Mouse (Mus musculus) hindbrain, embryonic 11.5 days (tissue): ENCODE data around the gene Glt1d1. TPM values are rescaled to one million over a fixed set of nuclear protein-coding genes. Genes with fewer than 3 reads are reported as not detected.
"Not testable (repeated sequence)": the region's sequence is repeated elsewhere in the genome, so short reads cannot be mapped to it uniquely, and the experiment has no call there.

ENCODE experiments used
- ATAC-seq: fragments of 200-750 bp; cut with Nextera tagmentation; 2 replicates; pipeline ENCODE4 v1.8.0; 2017; ENCODE audit warnings: mild to moderate bottlenecking, moderate TSS enrichment, moderate library complexity; ENCODE audit not compliant: low FRiP score
- DNase-seq: peaks from one replicate; pipeline ENCODE4 v3.0.0-alpha.2; 2015; ENCODE audit warnings: low spot score
- H3K27ac ChIP-seq: fragments of 300-500 bp; sonication (generic); 2 replicates; pipeline ENCODE4 v1.5.1; 2014; ENCODE audit warnings: mild to moderate bottlenecking, low read depth, low read length
- H3K27me3 ChIP-seq: fragments of 300-500 bp; sonication (generic); 2 replicates; pipeline ENCODE4 v1.6.1; 2014; ENCODE audit warnings: mild to moderate bottlenecking, low read length, moderate library complexity, mixed read lengths; ENCODE audit not compliant: control insufficient read depth, insufficient read depth
- H3K36me3 ChIP-seq: fragments of 300-500 bp; sonication (generic); 2 replicates; pipeline ENCODE4 v1.6.1; 2014; ENCODE audit warnings: mild to moderate bottlenecking, low read length, moderate library complexity, mixed read lengths; ENCODE audit not compliant: control insufficient read depth, insufficient read depth
- H3K4me1 ChIP-seq: fragments of 300-500 bp; sonication (generic); replicated peaks from 2 replicates; pipeline ENCODE4 v1.6.1; 2014; ENCODE audit warnings: low read length, mixed read lengths; ENCODE audit not compliant: control insufficient read depth, insufficient read depth
- H3K4me2 ChIP-seq: fragments of 300-500 bp; sonication (generic); replicated peaks from 2 replicates; pipeline ENCODE4 v1.6.1; 2014; ENCODE audit warnings: mild to moderate bottlenecking, low read depth, low read length
- H3K4me3 ChIP-seq: fragments of 300-500 bp; sonication (generic); 2 replicates; pipeline ENCODE4 v1.5.1; 2014; ENCODE audit warnings: low read depth, low read length
- H3K9ac ChIP-seq: fragments of 300-500 bp; sonication (generic); 2 replicates; pipeline ENCODE4 v1.6.1; 2014; ENCODE audit warnings: low read depth, low read length
- H3K9me3 ChIP-seq: fragments of 300-500 bp; sonication (generic); 2 replicates; pipeline ENCODE4 v1.6.1; 2016; ENCODE audit warnings: low read length; ENCODE audit not compliant: control insufficient read depth
- WGBS: fragments of 180-500 bp; shearing (Covaris S2); extraction: QIAGEN DNeasy Blood & Tissue Kit; methylation state at CpG from one replicate; pipeline ENCODE4 v1.1.7; 2014; 5-methylcytosine and 5-hydroxymethylcytosine counted together
- polyA plus RNA-seq: library from polyadenylated mRNA; unstranded; fragments of >200 nt; fragmentation: Nextera tagmentation; extraction: Ambion mirVana; gene quantifications from 2 replicates; pipeline ENCODE4 v1.2.1, GENCODE M21; 2014

Gene Glt1d1
- polyA plus RNA-seq, 1 experiment from 2014 or later: 0.88 TPM

GRCm38 (mm10) chr5:127714783-127715704 is 83.0 kb downstream of the Glt1d1 start:
- DNase-seq: no peak
- Histone ChIP-seq H3K4me2 (no peak overlapping the region), H3K4me3 (no peak overlapping the region), H3K9me3 (no peaks in the 10 kb centered on the region), H3K27me3 (no peaks in the 10 kb centered on the region), H3K27ac (no peak overlapping the region), H3K4me1 (no peaks in the 10 kb centered on the region), H3K36me3 (no peaks in the 10 kb centered on the region), H3K9ac (no peak overlapping the region)
- 79% methylated on average over 7 of the region's 7 CpGs for WGBS
- ATAC-seq: no peak

- WGBS: 33% methylated on average over 15 of the region's 15 CpGs
- Histone ChIP-seq H3K36me3 (no peaks in the 10 kb centered on the region), H3K4me1 (no peaks in the 10 kb centered on the region), H3K9me3 (no peaks in the 10 kb centered on the region), H3K4me2 (no peak overlapping the region), H3K27me3 (no peaks in the 10 kb centered on the region), H3K9ac (no peak overlapping the region), H3K4me3 (no peak overlapping the region), H3K27ac (no peak overlapping the region)
- DNase-seq (peak; percentile 70), ATAC-seq (peak; percentile 51; the same call in 1 of the 2 replicates)
Observed at GRCm38 (mm10) chr5:127720591-127721379, 88.7 kb downstream of the Glt1d1 start.

- not testable (repeated sequence) for H3K4me1 ChIP-seq, H3K27ac ChIP-seq, H3K9me3 ChIP-seq, H3K36me3 ChIP-seq, H3K4me2 ChIP-seq, H3K9ac ChIP-seq, ATAC-seq, DNase-seq, H3K27me3 ChIP-seq, H3K4me3 ChIP-seq
- 95% methylated on average over 12 of the region's 12 CpGs for WGBS
Observed at GRCm38 (mm10) chr5:127722171-127722570, 90.1 kb downstream of the Glt1d1 start.

- no peak for ATAC-seq
Observed at GRCm38 (mm10) chr5:127730351-127730750, 98.3 kb downstream of the Glt1d1 start.

GRCm38 (mm10) chr5:127741331-127741730 is 109.3 kb downstream of the Glt1d1 start:
- WGBS: 91% methylated on average over 16 of the region's 16 CpGs
- Histone ChIP-seq H3K9ac (no peak overlapping the region), H3K9me3 (no peaks in the 10 kb centered on the region), H3K4me2 (no peak overlapping the region), H3K27ac (no peak overlapping the region), H3K4me1 (no peaks in the 10 kb centered on the region), H3K27me3 (no peaks in the 10 kb centered on the region), H3K36me3 (no peaks in the 10 kb centered on the region), H3K4me3 (no peak overlapping the region)
- DNase-seq (no peak), ATAC-seq (no peak)

More at GRCm38 (mm10) chr5:127730351-127730750, 98.3 kb downstream of the Glt1d1 start:
- no peak overlapping the region for H3K9ac ChIP-seq
- no peaks in the 10 kb centered on the region for H3K27me3 ChIP-seq
- no peaks in the 10 kb centered on the region for H3K9me3 ChIP-seq
- no peaks in the 10 kb centered on the region for H3K4me1 ChIP-seq
- no peak overlapping the region for H3K27ac ChIP-seq
- H3K36me3 ChIP-seq: no peaks in the 10 kb centered on the region
- WGBS: 96% methylated on average over 2 of the region's 2 CpGs
- no peak overlapping the region for H3K4me2 ChIP-seq
- no peak overlapping the region for H3K4me3 ChIP-seq
- DNase-seq: no peak

GRCm38 (mm10) chr5:127749540-127749939 is 117.5 kb downstream of the Glt1d1 start:
- not testable (repeated sequence) for H3K4me3 ChIP-seq, H3K4me2 ChIP-seq
- 89% methylated on average over 3 of the region's 3 CpGs for WGBS

GRCm38 (mm10) chr5:127751262-127751975 is 119.4 kb downstream of the Glt1d1 start:
- no peak overlapping the region for H3K4me3 ChIP-seq
- H3K27ac ChIP-seq: no peak overlapping the region
- H3K9ac ChIP-seq: no peak overlapping the region
- WGBS: 32% methylated on average over 20 of the region's 20 CpGs
- no peaks in the 10 kb centered on the region for H3K9me3 ChIP-seq
- DNase-seq (peak; percentile 34), ATAC-seq (no peak)
- H3K27me3 ChIP-seq: no peaks in the 10 kb centered on the region
- no peaks in the 10 kb centered on the region for H3K36me3 ChIP-seq
- no peaks in the 10 kb centered on the region for H3K4me1 ChIP-seq
- H3K4me2 ChIP-seq: no peak overlapping the region

More at GRCm38 (mm10) chr5:127749540-127749939, 117.5 kb downstream of the Glt1d1 start:
- not testable (repeated sequence) for H3K4me1 ChIP-seq, H3K9me3 ChIP-seq, ATAC-seq, H3K27ac ChIP-seq, DNase-seq, H3K36me3 ChIP-seq, H3K27me3 ChIP-seq, H3K9ac ChIP-seq

GRCm38 (mm10) chr5:127755594-127755993 is 123.5 kb downstream of the Glt1d1 start:
- H3K36me3 ChIP-seq: no peaks in the 10 kb centered on the region
- no peaks in the 10 kb centered on the region for H3K4me1 ChIP-seq
- H3K4me2 ChIP-seq: no peak overlapping the region
- H3K9me3 ChIP-seq: no peaks in the 10 kb centered on the region
- H3K4me3 ChIP-seq: no peak overlapping the region
- no peak overlapping the region for H3K9ac ChIP-seq
- no peaks in the 10 kb centered on the region for H3K27me3 ChIP-seq
- H3K27ac ChIP-seq: no peak overlapping the region
- 80% methylated on average over 4 of the region's 4 CpGs for WGBS
- DNase-seq (no peak), ATAC-seq (no peak)
